Mouse (Mus musculus): ENCODE results near the gene Rab20.

DNA sequence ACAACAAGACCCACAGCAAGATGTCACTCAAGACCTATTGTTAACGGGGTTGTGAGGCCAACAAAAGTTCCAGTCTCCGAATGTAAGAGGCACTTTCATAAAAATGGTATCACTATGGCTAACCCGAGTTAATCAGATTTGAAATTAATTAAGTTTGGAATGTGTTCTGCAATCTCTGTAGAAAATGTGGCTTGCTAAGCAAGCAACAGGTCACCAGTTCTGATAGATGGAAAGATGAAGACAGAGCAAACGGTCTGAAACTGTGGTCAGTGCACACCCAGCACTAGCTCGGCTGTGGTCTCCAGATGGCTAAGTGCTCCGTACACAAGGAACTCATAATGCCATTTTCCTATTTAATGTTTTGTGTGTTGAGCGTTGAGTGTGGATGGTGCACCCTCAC lies 7.8 kb downstream of the Rab20 start:
- TF ChIP-seq CTCF (conservative IDR thresholded peaks at IDR 0.05; ENCODE audit: low read length) = no peak
- no peak for TF ChIP-seq POU5F1 (IDR thresholded peaks at IDR 0.05; ENCODE audit: borderline replicate concordance, low read length)
